Mouse (Mus musculus): ENCODE data around the gene Gng13. TPM values are rescaled to one million over a fixed set of nuclear protein-coding genes. Genes with fewer than 3 reads are reported as not detected.

Gng13 gene
- total RNA-seq (2023): not detected in 4 replicates

GRCm38 (mm10) chr17:25716711-25717637 is at the start of gene Gng13:
Gng13 (plus strand) TSS chr17:25717171.

GRCm38 (mm10) chr17:25727265-25728008 is 10.5 kb downstream of the Gng13 start, which contains the start of the genes Chtf18 and Rpusd1:
Chtf18 (minus strand) TSS chr17:25727419.
Rpusd1 (plus strand) TSS chr17:25727670.

GRCm38 (mm10) chr17:25735745-25736144 is 18.8 kb downstream of the Gng13 start, which contains the start of gene Mslnl:
Mslnl (plus strand) TSS chr17:25736042.

GRCm38 (mm10) chr17:25754241-25754640 is 37.3 kb downstream of the Gng13 start, which contains the start of gene Msln:
Msln (minus strand) TSS chr17:25754378.

Other genes with a start within 250 kb of the Gng13 start
- not detected in 4 replicates for gene Sstr5, start 219.9 kb upstream of the Gng13 start, total RNA-seq (2023)
- gene Sox8, start 146.5 kb upstream of the Gng13 start, total RNA-seq (2023): 0.26 to 0.41 TPM in 2 of 4 replicates, not detected in the others
- 26.8 to 32.9 TPM (median 31.5 TPM) in 4 replicates for gene Lmf1, start 138.1 kb upstream of the Gng13 start, total RNA-seq (2023)
- gene Chtf18, start 10.2 kb downstream of the Gng13 start, total RNA-seq (2023): 7.5 to 10.0 TPM (median 8.2 TPM) in 4 replicates
- 5.7 to 7.8 TPM (median 6.6 TPM) in 4 replicates for gene Rpusd1, start 10.5 kb downstream of the Gng13 start, total RNA-seq (2023)
- gene Mslnl, start 18.9 kb downstream of the Gng13 start, total RNA-seq (2023): 0.21 to 0.22 TPM in 2 of 4 replicates, not detected in the others
- gene Msln, start 37.2 kb downstream of the Gng13 start, total RNA-seq (2023): 0.83 TPM in 1 of 4 replicates, not detected in the others
- gene Narfl, start 56.6 kb downstream of the Gng13 start, total RNA-seq (2023): 33.4 to 44.4 TPM (median 34.9 TPM) in 4 replicates
- 19.7 to 25.0 TPM (median 23.7 TPM) in 4 replicates for gene Haghl, start 68.5 kb downstream of the Gng13 start, total RNA-seq (2023)
- not detected in 4 replicates for gene Ccdc78, start 69.4 kb downstream of the Gng13 start, total RNA-seq (2023)
- gene Fam173a, start 75.7 kb downstream of the Gng13 start, total RNA-seq (2023): 41.7 to 46.0 TPM (median 43.2 TPM) in 4 replicates
- 2.5 TPM in 1 of 4 replicates, not detected in the others for gene AC134908.4, start 78.5 kb downstream of the Gng13 start, total RNA-seq (2023)
- gene Metrn, start 80.0 kb downstream of the Gng13 start, total RNA-seq (2023): 10.5 to 16.8 TPM (median 13.6 TPM) in 4 replicates
- not detected in 4 replicates for gene Fbxl16, start 91.9 kb downstream of the Gng13 start, total RNA-seq (2023)
- gene Wdr24, start 106.5 kb downstream of the Gng13 start, total RNA-seq (2023): 18.0 to 20.7 TPM (median 18.5 TPM) in 4 replicates
- 23.7 to 30.8 TPM (median 26.6 TPM) in 4 replicates for gene Jmjd8, start 111.7 kb downstream of the Gng13 start, total RNA-seq (2023)
- gene Stub1, start 116.2 kb downstream of the Gng13 start, total RNA-seq (2023): 54.6 to 61.8 TPM (median 59.7 TPM) in 4 replicates
- 2.7 to 3.4 TPM (median 2.9 TPM) in 4 replicates for gene Rhbdl1, start 120.1 kb downstream of the Gng13 start, total RNA-seq (2023)
- 1.3 to 4.6 TPM (median 2.3 TPM) in 4 replicates for gene Gm20683, start 124.6 kb downstream of the Gng13 start, total RNA-seq (2023)
- gene Rhot2, start 127.7 kb downstream of the Gng13 start, total RNA-seq (2023): 60.3 to 71.6 TPM (median 67.0 TPM) in 4 replicates
- 31.7 to 38.7 TPM (median 35.9 TPM) in 4 replicates for gene Wdr90, start 144.3 kb downstream of the Gng13 start, total RNA-seq (2023)
- gene Mcrip2, start 151.6 kb downstream of the Gng13 start, total RNA-seq (2023): 1.4 to 5.1 TPM (median 2.8 TPM) in 4 replicates
- 19.5 to 27.4 TPM (median 23.1 TPM) in 4 replicates for gene Mettl26, start 157.9 kb downstream of the Gng13 start, total RNA-seq (2023)
- 5.2 to 8.4 TPM (median 7.1 TPM) in 4 replicates for gene Wfikkn1, start 163.7 kb downstream of the Gng13 start, total RNA-seq (2023)
- gene Rab40c, start 202.6 kb downstream of the Gng13 start, total RNA-seq (2023): 22.5 to 27.0 TPM (median 25.2 TPM) in 4 replicates
- 64.5 to 69.3 TPM (median 67.8 TPM) in 4 replicates for gene Pigq, start 227.8 kb downstream of the Gng13 start, total RNA-seq (2023)
- not detected in 4 replicates for gene Nhlrc4, start 227.8 kb downstream of the Gng13 start, total RNA-seq (2023)
- not detected in 4 replicates for gene A930017K11Rik, start 235.4 kb downstream of the Gng13 start, total RNA-seq (2023)

All from B cell, adult 62 days (primary cell).